In genomic region chr19:6399285-6400095, GRCm38 (mm10) we compare ENCODE assay signal across 8 mouse cellular contexts. TPM values are rescaled to one million over a fixed set of nuclear protein-coding genes. Genes with fewer than 3 reads are reported as not detected.
DNase-seq lines count a peak whose midpoint lies in the region; ATAC-seq and TF ChIP-seq lines count a peak whose summit lies in the region.

Gene Rasgrp2, plus strand, starts transcription at chr19:6399340.

- WGBS in kidney, adult 2 months: 1% methylated on average over 79 of the region's 87 CpGs
- WGBS in liver, embryonic 12.5 days (ENCODE audit: insufficient replicate concordance): under 1% methylated on average over 79 of the region's 87 CpGs

- peak within 1 kb of the TSS; percentile 94 for H3K4me2 ChIP-seq in liver, embryonic 12.5 days
- peak within 1 kb of the TSS; percentile 62 for H3K4me2 ChIP-seq in myocyte (ENCODE audit: low read depth)

- peak; percentile 24 to 53 for DNase-seq in left cerebral cortex, adult 2 months (ENCODE audit: extremely low spot score in 1 of 2, low spot score in 2 of 2)
- no peak for DNase-seq in left cerebral cortex, adult 9 months (ENCODE audit: low spot score in 2 of 2)
- peak; percentile 84 for DNase-seq in heart, adult 8-10 months (ENCODE audit: low spot score)
- DNase-seq in kidney, adult 2 months: peak; percentile 76
- DNase-seq in thymus, postnatal 25 days: peak; percentile 97

- peaks cover 2% of the 10 kb centered on the region for H3K4me1 ChIP-seq in cortical plate, adult 2 months (ENCODE audit: control insufficient read depth, insufficient read depth, low read length)
- no peaks in the 10 kb centered on the region for H3K4me1 ChIP-seq in kidney, adult 2 months (ENCODE audit: control insufficient read depth, insufficient read depth, low read length)
- peaks cover 59% of the 10 kb centered on the region for H3K4me1 ChIP-seq in liver, embryonic 12.5 days

- no peak within 1 kb of the TSS for H3ac ChIP-seq in myocyte (ENCODE audit: control insufficient read depth, insufficient read length)

- H3K9ac ChIP-seq in liver, embryonic 12.5 days: peak within 1 kb of the TSS; percentile 65

- H3K4me3 ChIP-seq in left cerebral cortex, adult 2 months: peak within 1 kb of the TSS; percentile 53
- H3K4me3 ChIP-seq in cortical plate, adult 2 months (ENCODE audit: insufficient read depth, low read length): peak within 1 kb of the TSS; percentile 52
- peak within 1 kb of the TSS; percentile 59 for H3K4me3 ChIP-seq in kidney, adult 2 months (ENCODE audit: insufficient read depth, low read depth, low read length)
- H3K4me3 ChIP-seq in liver, embryonic 12.5 days: peak within 1 kb of the TSS; percentile 64
- no peak within 1 kb of the TSS for H3K4me3 ChIP-seq in myocyte

- ATAC-seq in liver, embryonic 12.5 days: peak; percentile 6; the same call in 1 of the 2 replicates

- intact Hi-C loops in left cerebral cortex, adult 2 months (cut with DNase I): no loop called here

- H3K27ac ChIP-seq in left cerebral cortex, adult 2 months: peak within 1 kb of the TSS; percentile 77
- H3K27ac ChIP-seq in cortical plate, adult 2 months (ENCODE audit: insufficient read depth, low read length): peak within 1 kb of the TSS; percentile 80
- H3K27ac ChIP-seq in kidney, adult 2 months (ENCODE audit: insufficient read depth, low read depth, low read length): peak within 1 kb of the TSS; percentile 34; the same call in 1 of the 2 replicates
- H3K27ac ChIP-seq in liver, embryonic 12.5 days: peak within 1 kb of the TSS; percentile 59

- TF ChIP-seq CTCF in left cerebral cortex, adult 2 months (IDR thresholded peaks at IDR 0.05): no peak
- no peak for TF ChIP-seq CTCF in cortical plate, adult 2 months (IDR thresholded peaks at IDR 0.05; ENCODE audit: extremely low read depth, insufficient read depth, low read length)
- TF ChIP-seq CTCF in kidney, adult 2 months (conservative IDR thresholded peaks at IDR 0.05; ENCODE audit: insufficient read depth, insufficient read length, low read depth, low read length): no peak

- no peaks in the 10 kb centered on the region; the same call in 1 of the 2 replicates for H3K27me3 ChIP-seq in kidney, adult 2 months (replicated peaks; ENCODE audit: control insufficient read depth, insufficient read depth, low read length)
- peaks cover 65% of the 10 kb centered on the region for H3K27me3 ChIP-seq in liver, embryonic 12.5 days (replicated peaks)
- H3K27me3 ChIP-seq in myocyte (ENCODE audit: control insufficient read depth, insufficient read depth, insufficient read length): peaks cover 38% of the 10 kb centered on the region

- TF ChIP-seq POLR2A in cortical plate, adult 2 months (IDR thresholded peaks at IDR 0.05; ENCODE audit: extremely low read depth, insufficient read depth, low read length): no peak
- TF ChIP-seq POLR2A in kidney, adult 2 months (IDR thresholded peaks at IDR 0.05; ENCODE audit: low read depth, low read length): no peak
- no peak for TF ChIP-seq POLR2A in myocyte (IDR thresholded peaks at IDR 0.05; ENCODE audit: insufficient read length, low read depth)

- H3K79me2 ChIP-seq in myocyte (ENCODE audit: control insufficient read depth, insufficient read depth): no peaks in the 10 kb centered on the region

- no peaks in the 10 kb centered on the region for H3K9me3 ChIP-seq in liver, embryonic 12.5 days (replicated peaks)

- no peaks in the 10 kb centered on the region for H3K36me3 ChIP-seq in kidney, adult 2 months (ENCODE audit: control insufficient read depth, insufficient read depth, low read length)
- H3K36me3 ChIP-seq in liver, embryonic 12.5 days: peaks cover 13% of the 10 kb centered on the region
- H3K36me3 ChIP-seq in myocyte (ENCODE audit: control insufficient read depth, insufficient read depth): no peaks in the 10 kb centered on the region

TF ChIP-seq in myocyte, 11 proteins besides CTCF, POLR2A, EP300 and RAD21:
- no peak for TF ChIP-seq MYOD1 (IDR thresholded peaks at IDR 0.05; ENCODE audit: control insufficient read depth in 1 of 3, insufficient read length in 2 of 3, low read depth in 2 of 3)
- no peak for TF ChIP-seq TCF12 (IDR thresholded peaks at IDR 0.05; ENCODE audit: insufficient read depth, poor library complexity, severe bottlenecking)
- TF ChIP-seq E2F4 (IDR thresholded peaks at IDR 0.05; ENCODE audit: insufficient read depth): no peak
- no peak for TF ChIP-seq REST (IDR thresholded peaks at IDR 0.05; ENCODE audit: insufficient read depth, insufficient read length)
- TF ChIP-seq MYOG (IDR thresholded peaks at IDR 0.05; ENCODE audit: control insufficient read depth in 1 of 3, insufficient read depth in 1 of 3, insufficient read length in 2 of 3, low read depth in 2 of 3): no peak
- no peak for TF ChIP-seq MAX (IDR thresholded peaks at IDR 0.05; ENCODE audit: low read depth)
- TF ChIP-seq USF1 (IDR thresholded peaks at IDR 0.05; ENCODE audit: low read depth): no peak
- TF ChIP-seq TCF3 (IDR thresholded peaks at IDR 0.05; ENCODE audit: insufficient read length, low read depth): no peak
- no peak for TF ChIP-seq SRF (IDR thresholded peaks at IDR 0.05; ENCODE audit: control insufficient read depth, insufficient read length, low read depth)
- no peak for TF ChIP-seq POLR2AphosphoS2 (IDR thresholded peaks at IDR 0.05; ENCODE audit: insufficient read length, low read depth)
- no peak for TF ChIP-seq CEBPB (IDR thresholded peaks at IDR 0.05; ENCODE audit: insufficient read depth, poor library complexity, severe bottlenecking)

RNA-seq across cellular contexts. Expression of gene Rasgrp2, which starts in this region (rescaled TPM):
- 10 to 100 TPM; 61.1 to 72.2 TPM for total RNA-seq in left cerebral cortex, adult 2 months (2021)
- polyA plus RNA-seq in cortical plate, adult 2 months (2012; rRNA removed): 52.5 and 78.6 TPM in 2 replicates
- 10 to 100 TPM; 31.2 to 51.0 (median 43.8) TPM for total RNA-seq in heart, adult 8-10 months (2022)
- 76.8 and 90.0 TPM in 2 replicates for polyA plus RNA-seq in kidney, adult 2 months (2012; rRNA removed)
- polyA plus RNA-seq in liver, embryonic 12.5 days (2016; fragmentation: Nextera tagmentation; extraction: Ambion mirVana): 97.8 and 106 TPM in 2 replicates
- 8.0 TPM for polyA plus RNA-seq in myocyte (2012; fragmentation: generic; extraction: Trizol)

Comparison
In these comparisons a context has a peak if more than half of its experiments do, and no peak if none do; other contexts are left out.
1. DNase-seq: peak in left cerebral cortex, adult 2 months (2 of 2), heart, adult 8-10 months (single experiment), kidney, adult 2 months (single experiment) and thymus, postnatal 25 days (single experiment); none in left cerebral cortex, adult 9 months (0 of 2).
2. Peak in every context shown above with its lines, with median percentiles within 50 percentile points of each other: H3K27ac ChIP-seq.